Mouse (Mus musculus) lung, postnatal 36 days (tissue): ENCODE measurements around the gene Olfr504.
"Not testable (repeated sequence)": the region's sequence is repeated elsewhere in the genome, so short reads cannot be mapped to it uniquely, and the experiment has no call there.

Experiments used
- DNase-seq: peaks from one replicate; pipeline ENCODE4 v3.0.0; 2022; ENCODE audit warnings: mixed read lengths

The Olfr504 gene

DNA sequence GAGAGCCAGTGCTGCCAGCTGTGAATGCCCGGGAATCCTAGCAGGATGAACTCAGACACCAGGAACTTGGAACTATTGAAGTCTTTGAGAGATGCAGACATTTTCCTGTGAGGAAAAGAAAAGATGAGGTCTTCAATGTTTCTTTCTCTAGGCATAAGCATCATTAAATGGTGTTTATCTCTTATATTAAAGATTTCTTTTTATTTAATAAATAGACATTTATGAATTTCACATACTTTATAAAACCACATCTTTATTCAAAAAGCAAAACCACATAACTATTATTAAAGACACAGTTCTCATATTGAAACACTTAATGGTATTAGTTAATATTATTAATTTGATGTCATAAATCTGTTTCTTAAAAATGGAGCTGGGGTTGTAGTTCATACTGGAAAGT lies at the start of gene Olfr504:
Olfr504 (minus strand) TSS at position 101 of the 400 bp plus-strand sequence.
- no peak for DNase-seq

DNA sequence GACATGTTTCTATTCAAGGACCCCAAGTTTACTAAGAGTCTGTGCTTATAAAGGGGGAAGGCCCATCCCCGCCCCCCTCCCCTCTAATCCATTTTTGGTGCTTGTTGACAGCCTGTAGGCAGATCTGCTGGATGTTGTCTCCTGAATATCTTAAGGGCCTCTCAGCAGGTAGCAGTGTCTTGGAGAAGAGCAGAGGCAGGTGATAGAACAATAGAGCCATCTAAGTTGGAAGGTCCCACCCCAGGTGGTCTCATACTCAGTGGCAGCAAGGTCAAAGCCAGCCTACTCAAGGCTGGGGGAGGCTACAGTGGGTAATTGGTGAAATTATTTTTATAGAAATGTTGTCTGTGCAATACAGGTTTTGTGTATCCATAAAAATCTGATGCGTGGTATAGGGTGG lies 48.5 kb upstream of the Olfr504 start:
- DNase-seq = no peak

DNA sequence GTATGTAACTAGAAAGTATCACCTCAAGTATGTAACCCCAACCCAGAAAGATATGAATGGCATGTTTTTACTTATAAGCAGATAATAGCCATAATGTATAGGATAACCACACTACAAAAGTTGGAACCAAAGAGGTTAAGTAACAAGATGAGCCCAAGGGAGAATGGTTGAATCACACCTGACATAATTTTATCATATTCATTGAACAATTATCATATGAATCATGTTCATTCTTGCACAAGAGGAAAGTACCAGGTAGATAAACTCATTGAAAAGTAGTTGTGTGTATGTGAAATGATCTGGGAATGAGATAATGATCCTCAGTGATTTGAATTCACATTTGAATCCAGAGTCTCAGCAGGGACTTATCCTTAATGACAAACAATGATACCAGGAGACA lies 44.9 kb upstream of the Olfr504 start, which contains the start of gene Olfr506:
Olfr506 (plus strand) TSS at position 301 of the 400 bp plus-strand sequence.
- no peak for DNase-seq

DNA sequence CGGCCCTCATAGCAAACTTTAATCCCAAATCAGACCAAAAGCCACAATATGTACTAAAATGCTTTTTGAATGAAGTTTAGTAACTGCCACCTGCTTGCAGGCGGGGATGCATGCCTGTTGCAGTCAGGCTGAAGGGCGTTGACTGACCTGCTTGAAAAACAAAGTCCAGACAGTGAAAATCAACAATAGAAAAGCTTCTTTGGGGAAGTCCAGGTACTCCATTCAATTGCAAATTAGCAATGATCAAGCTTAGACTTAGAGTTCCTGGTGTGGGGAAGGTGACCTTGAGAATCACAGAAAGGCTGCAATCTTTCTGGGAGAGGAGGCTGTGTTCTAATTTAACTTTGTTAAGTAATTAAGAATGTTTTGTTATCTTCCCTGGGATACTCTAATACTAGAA lies 36.3 kb upstream of the Olfr504 start:
- DNase-seq = not testable (repeated sequence)

DNA sequence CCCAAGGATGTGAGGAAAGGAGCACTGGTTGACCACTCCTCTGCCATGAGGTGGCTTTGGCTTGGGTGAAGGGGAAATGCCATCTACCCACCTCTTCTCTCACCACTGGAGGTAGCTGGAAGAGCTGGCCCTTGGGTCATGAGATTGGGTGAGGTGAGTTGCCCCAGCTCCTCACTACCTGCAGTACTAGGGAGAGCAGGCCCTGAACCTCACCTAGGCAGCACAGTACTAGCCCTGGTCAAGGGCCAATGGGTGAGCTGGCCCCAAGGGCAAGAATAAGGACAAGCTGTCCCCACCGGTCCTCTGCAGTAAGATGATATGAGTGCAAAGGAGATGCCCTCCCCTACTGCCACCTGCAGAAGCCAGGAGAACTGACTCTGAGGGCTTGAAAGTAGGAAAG lies 24.2 kb upstream of the Olfr504 start:
- no peak for DNase-seq

DNA sequence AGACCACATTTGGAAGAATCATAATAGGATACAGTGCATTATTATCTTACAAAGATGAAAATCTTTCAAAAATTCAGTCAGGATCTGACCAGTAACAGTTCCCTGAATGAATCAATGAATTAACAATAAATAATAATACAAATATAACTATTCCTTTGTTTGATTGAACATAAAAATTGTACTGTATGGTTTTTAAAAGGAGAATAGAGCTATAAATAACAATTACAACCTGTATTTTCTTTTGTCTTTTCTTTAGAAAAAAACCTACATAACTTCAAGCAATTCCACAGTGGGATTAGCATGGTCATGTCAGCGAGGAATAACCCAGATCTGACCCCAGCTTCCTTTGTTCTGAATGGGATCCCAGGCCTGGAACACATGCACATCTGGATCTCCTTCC lies 21.4 kb downstream of the Olfr504 start, which contains the start of gene Olfr503:
Olfr503 (plus strand) TSS at position 301 of the 400 bp plus-strand sequence.
- not testable (repeated sequence) for DNase-seq

DNA sequence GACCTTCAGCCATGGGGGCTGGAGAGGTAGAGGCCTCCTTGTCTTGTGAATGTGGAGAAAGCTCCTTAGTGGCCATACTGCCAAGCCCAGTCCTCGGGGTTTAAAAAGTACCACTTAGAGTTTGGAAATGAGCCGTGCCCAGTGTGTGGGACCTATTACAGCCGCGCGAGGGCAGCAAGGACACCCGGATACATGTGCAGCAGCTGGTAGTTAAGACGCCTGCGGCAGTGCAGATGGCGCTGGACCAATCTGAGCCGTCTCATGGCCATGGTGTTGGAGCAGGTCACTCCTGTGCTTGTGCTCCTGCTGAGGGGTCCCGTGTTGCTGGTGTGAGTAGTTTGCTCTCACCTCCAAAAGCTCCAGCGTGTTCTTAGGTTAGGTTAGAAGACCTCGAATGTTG lies 23.2 kb downstream of the Olfr504 start:
- no peak for DNase-seq

DNA sequence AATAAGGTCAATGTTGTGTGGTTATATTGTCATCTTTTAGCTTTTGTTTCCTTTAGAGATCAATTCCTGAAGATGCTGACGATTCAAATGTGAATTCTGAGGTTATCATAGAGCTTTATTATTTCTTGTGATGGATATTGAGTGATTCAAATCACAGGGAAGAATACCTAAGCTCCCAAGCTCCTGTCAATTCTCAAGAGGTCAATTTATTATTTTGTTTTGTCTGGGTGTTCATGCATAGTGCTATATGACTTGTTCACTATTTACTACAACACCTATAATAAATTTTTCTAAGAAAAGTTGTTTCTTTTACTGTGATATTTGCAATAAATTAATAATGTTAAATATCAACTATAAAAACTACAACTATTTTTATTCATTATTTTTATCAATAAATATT lies 40.6 kb downstream of the Olfr504 start, which contains the start of gene Olfr502:
Olfr502 (minus strand) TSS at position 101 of the 400 bp plus-strand sequence.
- no peak for DNase-seq
